Mouse (Mus musculus): ENCODE measurements around the gene Eea1. TPM values are rescaled to one million over a fixed set of nuclear protein-coding genes. Genes with fewer than 3 reads are reported as not detected.

Gene Eea1
- 31.6 and 34.8 TPM in 2 replicates for total RNA-seq (2014; fragmentation: Nextera tagmentation)
- total RNA-seq (2017): 29.6 and 36.7 TPM in 2 replicates
- polyA plus RNA-seq (2012): 4.6 and 4.9 TPM in 2 replicates

DNA sequence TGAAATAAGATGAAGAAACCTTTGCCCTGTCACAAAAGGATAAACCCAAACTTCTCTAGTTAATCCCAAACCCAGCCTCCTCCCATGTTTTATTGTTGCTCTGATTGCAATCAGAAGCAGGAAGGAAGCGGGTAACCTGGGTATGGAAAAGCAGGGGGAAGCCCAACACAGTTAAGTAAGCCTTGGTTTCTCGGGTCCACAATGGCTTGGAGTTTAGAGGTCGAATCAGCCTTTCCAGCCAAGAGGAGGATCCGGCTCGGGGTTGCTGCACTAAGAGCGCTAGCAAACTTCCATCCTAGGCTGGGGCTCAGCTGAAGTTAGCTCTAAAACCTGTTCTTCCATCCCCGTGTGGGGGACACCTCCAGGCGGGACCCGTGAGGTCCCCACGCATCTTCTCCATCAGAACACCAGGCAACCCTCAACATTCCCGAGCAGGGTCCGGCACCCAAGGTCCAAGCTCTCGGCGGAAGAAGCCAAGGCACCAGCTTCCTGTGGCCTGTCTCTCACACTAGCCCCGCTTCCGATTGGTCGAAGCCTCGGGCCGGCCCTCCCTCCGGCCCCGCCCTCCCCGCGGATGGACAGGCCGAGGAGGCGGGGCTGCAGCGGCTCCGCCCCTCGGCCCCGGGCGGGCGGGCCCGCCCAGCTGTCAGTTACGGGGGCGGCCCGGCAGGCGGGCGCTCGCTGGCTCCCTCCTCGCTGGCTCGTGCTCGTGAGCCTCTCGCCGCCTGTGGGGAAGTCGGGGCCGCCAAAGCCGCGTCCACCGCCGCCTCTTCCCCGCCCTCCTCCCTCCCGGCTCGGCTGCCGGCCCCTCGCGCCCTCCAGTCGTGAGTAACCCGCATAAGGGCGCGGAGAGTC is at the start of gene Eea1:
TSS of gene Eea1 (plus strand) at position 605 of the 855 bp plus-strand sequence.
- peak; percentile 92 for ATAC-seq (ENCODE audit: extremely low read depth, insufficient number of reproducible peaks, low FRiP score, poor library complexity, severe bottlenecking)
- Histone ChIP-seq H3K4me3 (ENCODE audit: low read depth, low read length) (peak within 1 kb of the TSS; percentile 81), H3K27me3 (ENCODE audit: insufficient read depth, low read length) (peaks cover 4% of the 10 kb centered on the region; the same call in 1 of the 2 replicates), H3K36me3 (replicated peaks) (peaks cover 10% of the 10 kb centered on the region), H3K9me3 (replicated peaks) (no peaks in the 10 kb centered on the region), H3K4me1 (ENCODE audit: insufficient read depth, low read depth, low read length) (peaks cover 32% of the 10 kb centered on the region)
- TF ChIP-seq GATA1 (IDR thresholded peaks at IDR 0.05; ENCODE audit: borderline replicate concordance, low read length) (no peak), CTCF (IDR thresholded peaks at IDR 0.05; ENCODE audit: low read depth, low read length) (no peak), GATA2 (IDR thresholded peaks at IDR 0.05; ENCODE audit: borderline replicate concordance, low read depth, low read length) (no peak), POLR2AphosphoS5 (IDR thresholded peaks at IDR 0.05; ENCODE audit: insufficient replicate concordance, low read depth, low read length) (no peak), TAL1 (conservative IDR thresholded peaks at IDR 0.05; ENCODE audit: low read depth, low read length) (no peak)
- DNase-seq (ENCODE audit: low spot score): peak; percentile 93

DNA sequence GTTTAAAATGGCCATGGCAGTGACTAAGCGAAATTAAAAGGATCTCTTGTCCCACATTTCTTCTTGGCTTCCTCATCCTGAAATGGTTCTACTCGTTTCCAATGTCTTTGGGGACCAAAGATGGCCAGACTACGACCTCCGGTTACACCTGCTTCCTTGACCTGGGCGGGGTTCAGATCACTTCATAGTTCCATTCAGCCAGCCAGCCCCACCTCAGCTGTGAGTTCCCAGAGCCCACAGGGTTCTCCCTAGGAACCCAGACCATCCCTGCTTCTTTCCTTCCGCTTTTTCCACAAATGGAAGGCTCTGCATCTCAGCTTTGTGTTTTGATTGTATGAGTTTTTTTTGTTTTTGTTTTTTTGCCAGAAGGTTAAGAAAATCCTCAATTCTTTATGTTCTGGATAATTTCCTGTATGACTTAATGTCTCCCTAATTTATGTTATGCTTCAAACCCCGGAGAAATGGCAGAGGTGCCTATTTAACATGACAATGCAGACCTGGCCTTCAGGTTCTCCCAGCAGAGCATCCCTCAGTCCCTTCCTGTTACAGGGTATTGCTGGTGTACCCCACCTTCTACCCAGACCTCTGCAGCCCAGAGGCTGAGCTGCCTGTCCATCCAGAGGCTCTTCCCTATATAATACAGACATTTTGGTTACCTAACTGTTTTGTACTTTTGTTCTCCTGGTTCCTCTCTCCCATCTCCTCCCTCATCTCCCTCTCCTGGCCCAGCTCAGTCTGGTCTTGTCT is 49.1 kb upstream of the Eea1 start:
- no peaks in the 10 kb centered on the region for H3K36me3 ChIP-seq (replicated peaks)
- no peak for TF ChIP-seq POLR2AphosphoS5 (IDR thresholded peaks at IDR 0.05; ENCODE audit: insufficient replicate concordance, low read depth, low read length)
- no peak for TF ChIP-seq CTCF (IDR thresholded peaks at IDR 0.05; ENCODE audit: low read depth, low read length)
- no peak for TF ChIP-seq GATA2 (IDR thresholded peaks at IDR 0.05; ENCODE audit: borderline replicate concordance, low read depth, low read length)
- TF ChIP-seq GATA1 (IDR thresholded peaks at IDR 0.05; ENCODE audit: borderline replicate concordance, low read length): no peak
- no peak for TF ChIP-seq TAL1 (conservative IDR thresholded peaks at IDR 0.05; ENCODE audit: low read depth, low read length)
- DNase-seq (ENCODE audit: low spot score) (no peak), ATAC-seq (ENCODE audit: extremely low read depth, insufficient number of reproducible peaks, low FRiP score, poor library complexity, severe bottlenecking) (no peak)
- 0 out of 2 replicates have a peak, but pooled peaks cover 6% of the 10 kb centered on the region for H3K4me1 ChIP-seq (ENCODE audit: insufficient read depth, low read depth, low read length)
- peaks cover 5% of the 10 kb centered on the region; the same call in 1 of the 2 replicates for H3K27me3 ChIP-seq (ENCODE audit: insufficient read depth, low read length)
- no peaks in the 10 kb centered on the region for H3K9me3 ChIP-seq (replicated peaks)
- H3K4me3 ChIP-seq (ENCODE audit: low read depth, low read length): no peak overlapping the region

DNA sequence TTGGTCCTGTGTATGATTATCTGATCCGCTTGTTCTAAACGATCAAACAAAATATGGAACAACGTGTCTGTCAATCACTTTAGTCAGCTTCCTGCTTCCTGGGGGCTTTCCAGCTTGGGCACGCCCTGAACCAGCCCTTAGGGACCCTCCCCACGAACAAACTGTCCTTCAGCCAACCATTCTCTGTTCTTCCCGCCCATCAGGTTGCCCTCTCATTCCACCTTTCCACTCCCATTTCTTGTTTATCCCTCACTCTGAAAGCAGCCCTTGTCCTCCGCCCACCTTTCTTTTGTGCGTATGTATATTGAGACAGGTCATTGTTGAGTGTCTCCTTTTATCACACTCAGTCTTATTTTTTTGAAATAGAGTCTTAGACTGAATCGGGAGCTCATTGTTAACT is 48.3 kb upstream of the Eea1 start:
- Histone ChIP-seq H3K27me3 (ENCODE audit: insufficient read depth, low read length) (peaks cover 5% of the 10 kb centered on the region; the same call in 1 of the 2 replicates), H3K4me1 (ENCODE audit: insufficient read depth, low read depth, low read length) (0 out of 2 replicates have a peak, but pooled peaks cover 6% of the 10 kb centered on the region), H3K4me3 (ENCODE audit: low read depth, low read length) (no peak overlapping the region), H3K36me3 (replicated peaks) (no peaks in the 10 kb centered on the region), H3K9me3 (replicated peaks) (no peaks in the 10 kb centered on the region)
- DNase-seq (ENCODE audit: low spot score) (no peak), ATAC-seq (ENCODE audit: extremely low read depth, insufficient number of reproducible peaks, low FRiP score, poor library complexity, severe bottlenecking) (no peak)
- TF ChIP-seq POLR2AphosphoS5 (IDR thresholded peaks at IDR 0.05; ENCODE audit: insufficient replicate concordance, low read depth, low read length): no peak
- TF ChIP-seq GATA2 (IDR thresholded peaks at IDR 0.05; ENCODE audit: borderline replicate concordance, low read depth, low read length): no peak
- no peak for TF ChIP-seq TAL1 (conservative IDR thresholded peaks at IDR 0.05; ENCODE audit: low read depth, low read length)
- TF ChIP-seq GATA1 (IDR thresholded peaks at IDR 0.05; ENCODE audit: borderline replicate concordance, low read length): no peak
- no peak for TF ChIP-seq CTCF (IDR thresholded peaks at IDR 0.05; ENCODE audit: low read depth, low read length)

DNA sequence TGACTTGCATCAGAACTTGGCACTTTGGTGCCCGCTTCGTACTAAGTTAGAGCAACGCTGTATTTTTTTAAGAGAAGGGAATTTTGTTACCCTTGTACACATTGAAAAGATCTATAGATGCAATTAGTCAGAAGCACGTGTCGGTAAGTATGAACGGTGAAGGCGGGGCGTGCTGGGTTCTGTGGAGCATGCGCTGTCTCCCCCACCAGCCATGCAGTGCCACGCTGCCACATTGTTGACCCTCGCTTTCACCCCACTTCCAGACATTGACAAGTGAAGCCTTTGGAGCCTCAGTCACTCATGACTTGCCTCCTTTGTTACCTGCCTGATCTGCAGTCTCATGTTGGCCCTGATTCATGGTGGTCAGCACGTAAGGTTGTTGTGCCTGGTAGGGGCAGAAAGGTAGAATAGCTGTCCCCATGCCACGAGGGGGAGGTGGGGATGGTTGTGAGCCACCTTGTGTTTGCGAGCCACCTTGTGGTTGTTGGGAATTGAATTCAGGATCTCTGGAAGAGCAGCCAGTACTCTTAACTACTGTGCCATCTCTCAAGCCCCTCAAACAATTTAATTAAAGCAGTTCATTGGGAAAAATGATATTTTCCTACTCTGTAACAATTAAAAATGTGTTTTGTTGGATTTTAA is 47.0 kb upstream of the Eea1 start:
- DNase-seq (ENCODE audit: low spot score) (no peak), ATAC-seq (ENCODE audit: extremely low read depth, insufficient number of reproducible peaks, low FRiP score, poor library complexity, severe bottlenecking) (no peak)
- Histone ChIP-seq H3K27me3 (ENCODE audit: insufficient read depth, low read length) (peaks cover 5% of the 10 kb centered on the region; the same call in 1 of the 2 replicates), H3K9me3 (replicated peaks) (no peaks in the 10 kb centered on the region), H3K36me3 (replicated peaks) (no peaks in the 10 kb centered on the region), H3K4me1 (ENCODE audit: insufficient read depth, low read depth, low read length) (0 out of 2 replicates have a peak, but pooled peaks cover 6% of the 10 kb centered on the region), H3K4me3 (ENCODE audit: low read depth, low read length) (no peak overlapping the region)
- TF ChIP-seq POLR2AphosphoS5 (IDR thresholded peaks at IDR 0.05; ENCODE audit: insufficient replicate concordance, low read depth, low read length) (no peak), GATA1 (IDR thresholded peaks at IDR 0.05; ENCODE audit: borderline replicate concordance, low read length) (no peak), GATA2 (IDR thresholded peaks at IDR 0.05; ENCODE audit: borderline replicate concordance, low read depth, low read length) (no peak)

DNA sequence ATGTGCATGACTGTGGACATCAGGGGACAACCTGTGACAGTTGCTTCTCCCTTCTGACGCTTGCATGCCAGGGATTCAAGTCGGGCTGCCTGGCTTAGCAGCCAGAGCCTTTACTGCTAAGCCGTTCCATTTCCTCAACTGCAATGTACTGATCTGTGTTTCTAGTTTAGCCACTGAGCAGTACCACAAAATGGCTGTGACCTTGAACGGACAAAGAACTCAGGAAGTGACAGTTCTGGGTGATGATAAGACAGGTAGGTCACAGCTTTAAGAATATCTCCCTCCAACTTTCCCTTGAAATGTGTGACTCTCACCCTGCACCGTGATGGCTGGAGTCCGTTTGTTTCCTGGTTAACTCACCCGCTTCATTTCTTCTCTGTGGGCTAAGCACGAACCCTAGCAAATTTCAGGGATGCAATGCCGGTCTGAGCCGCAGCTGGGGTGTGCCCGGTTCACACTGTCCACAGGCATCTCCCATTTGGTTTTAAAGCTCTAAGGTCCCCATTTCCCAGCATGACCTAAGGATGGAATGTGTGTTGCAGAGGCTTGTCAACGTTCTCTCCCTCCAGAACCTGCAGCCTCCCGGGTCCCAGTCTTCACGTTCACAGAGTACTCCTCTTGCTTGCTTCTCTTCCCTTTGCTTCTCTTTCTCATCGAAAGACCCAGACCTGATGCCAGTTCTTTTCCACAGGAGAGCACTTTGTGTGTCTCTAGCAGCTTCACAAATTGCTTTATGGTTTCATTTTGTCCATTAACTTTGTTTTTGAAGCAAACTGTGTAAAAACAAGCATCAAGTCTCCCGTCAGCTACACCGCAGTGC is 46.2 kb upstream of the Eea1 start:
- Histone ChIP-seq H3K4me3 (ENCODE audit: low read depth, low read length) (no peak overlapping the region), H3K36me3 (replicated peaks) (no peaks in the 10 kb centered on the region), H3K4me1 (ENCODE audit: insufficient read depth, low read depth, low read length) (0 out of 2 replicates have a peak, but pooled peaks cover 6% of the 10 kb centered on the region), H3K27me3 (ENCODE audit: insufficient read depth, low read length) (peaks cover 9% of the 10 kb centered on the region; the same call in 1 of the 2 replicates), H3K9me3 (replicated peaks) (no peaks in the 10 kb centered on the region)
- TF ChIP-seq GATA1 (IDR thresholded peaks at IDR 0.05; ENCODE audit: borderline replicate concordance, low read length) (no peak), GATA2 (IDR thresholded peaks at IDR 0.05; ENCODE audit: borderline replicate concordance, low read depth, low read length) (no peak), POLR2AphosphoS5 (IDR thresholded peaks at IDR 0.05; ENCODE audit: insufficient replicate concordance, low read depth, low read length) (no peak), CTCF (IDR thresholded peaks at IDR 0.05; ENCODE audit: low read depth, low read length) (no peak), TAL1 (conservative IDR thresholded peaks at IDR 0.05; ENCODE audit: low read depth, low read length) (no peak)
- ATAC-seq (ENCODE audit: extremely low read depth, insufficient number of reproducible peaks, low FRiP score, poor library complexity, severe bottlenecking) (no peak), DNase-seq (ENCODE audit: low spot score) (no peak)
